Mouse (Mus musculus) kidney, adult 2 months (tissue): ENCODE data around the gene Prr9.

ENCODE experiments used
- CTCF ChIP-seq: fragments of 200-500 bp; conservative IDR thresholded peaks from 2 replicates; pipeline ENCODE4 v1.5.1; 2011; ENCODE audit warnings: low read depth, mild to moderate bottlenecking, control low read depth, low read length, moderate library complexity, mixed read lengths; ENCODE audit not compliant: insufficient read depth, insufficient read length
- POLR2A ChIP-seq: fragments of 200-500 bp; IDR thresholded peaks from one replicate; pipeline ENCODE4 v1.6.1; 2011; ENCODE audit warnings: low read depth, low read length, control low read depth

GRCm38 (mm10) chr3:92142644-92143043 is 18.9 kb upstream of the Prr9 start, which contains the start of gene Lelp1:
- TF ChIP-seq CTCF (no peak), POLR2A (no peak)
